Mouse (Mus musculus): ENCODE results near the gene Slc3a2. TPM values are rescaled to one million over a fixed set of nuclear protein-coding genes. Genes with fewer than 3 reads are reported as not detected.

Slc3a2 gene
- total and polyA plus RNA-seq, 3 experiments, result 269 to 478 (median 284) TPM

- in situ Hi-C loops (cut with MboI; ENCODE audit: low pct_ligation_motif_present, low pct_unique_long_range_greater_than_20kb, low sequenced_read_pairs), result no loop called here
- Histone ChIP-seq H3K4me2 (ENCODE audit: insufficient read depth, low read depth, poor library complexity, severe bottlenecking) (no peak overlapping the region), H3K4me1 (ENCODE audit: control insufficient read depth in 1 of 2, insufficient read depth in 2 of 2) (no peaks in the 10 kb centered on the region), H3K4me3 (replicated peaks in 1 of 3; ENCODE audit: low read depth in 2 of 3, low read length in 2 of 3, poor library complexity in 1 of 3) (no peak overlapping the region), H3K9me3 (replicated peaks; ENCODE audit: low read length) (no peaks in the 10 kb centered on the region), H3K9ac (ENCODE audit: insufficient read depth, low read depth) (no peak overlapping the region), H3K27ac (ENCODE audit: insufficient read depth, low read depth) (no peak overlapping the region), H3K27me3 (replicated peaks) (no peaks in the 10 kb centered on the region), H3K79me2 (replicated peaks; ENCODE audit: control insufficient read depth, extremely low read depth, insufficient read depth, poor library complexity, severe bottlenecking) (no peaks in the 10 kb centered on the region), H3K36me3 (replicated peaks in 1 of 2; ENCODE audit: control insufficient read depth in 1 of 2, insufficient read depth in 1 of 2, low read length in 1 of 2) (no peaks in the 10 kb centered on the region)
- TF ChIP-seq MYC (IDR thresholded peaks at IDR 0.05; ENCODE audit: low read depth, low read length) (no peak), KAT2A (IDR thresholded peaks at IDR 0.05; ENCODE audit: insufficient replicate concordance, low read length) (no peak), CTCF (conservative IDR thresholded peaks at IDR 0.05 in 1 of 2, IDR thresholded peaks at IDR 0.05 in 1 of 2; ENCODE audit: low read depth in 2 of 2, low read length in 2 of 2) (no peak), RCOR1 (conservative IDR thresholded peaks at IDR 0.05; ENCODE audit: low read depth, low read length) (no peak), MEF2A (IDR thresholded peaks at IDR 0.05; ENCODE audit: borderline replicate concordance, low read depth, low read length) (no peak), MAZ (IDR thresholded peaks at IDR 0.05; ENCODE audit: low read depth, low read length) (no peak), ZKSCAN1 (IDR thresholded peaks at IDR 0.05; ENCODE audit: borderline replicate concordance, low read depth, low read length) (no peak), NRF1 (IDR thresholded peaks at IDR 0.05; ENCODE audit: low read depth, low read length) (no peak), UBTF (IDR thresholded peaks at IDR 0.05; ENCODE audit: low read depth, low read length) (no peak), HCFC1 (IDR thresholded peaks at IDR 0.05; ENCODE audit: low read depth, low read length) (no peak), POLR2A (IDR thresholded peaks at IDR 0.05; ENCODE audit: low read depth, low read length) (no peak), ETS1 (conservative IDR thresholded peaks at IDR 0.05; ENCODE audit: low read depth, low read length) (no peak), TBP (conservative IDR thresholded peaks at IDR 0.05; ENCODE audit: low read depth, low read length) (no peak), JUN (IDR thresholded peaks at IDR 0.05; ENCODE audit: insufficient read depth, low read depth, low read length) (no peak), TCF12 (IDR thresholded peaks at IDR 0.05; ENCODE audit: low read depth, low read length) (no peak), SIN3A (IDR thresholded peaks at IDR 0.05; ENCODE audit: low read length) (no peak)
- no peak for DNase-seq (ENCODE audit: extremely low read depth)
- dilution Hi-C loops (cut with MboI; ENCODE audit: extremely low pct_ligation_motif_present, extremely low pct_unique_long_range_greater_than_20kb, low sequenced_read_pairs), result no loop called here
Observed at GRCm38 (mm10) chr19:8663911-8664421, 59.2 kb downstream of the Slc3a2 start.

GRCm38 (mm10) chr19:8663360-8663839, 59.8 kb downstream of the Slc3a2 start, which contains the start of gene Chrm1:
TSS of gene Chrm1 (plus strand) at chr19:8663789.
- Histone ChIP-seq H3K79me2 (replicated peaks; ENCODE audit: control insufficient read depth, extremely low read depth, insufficient read depth, poor library complexity, severe bottlenecking) (no peaks in the 10 kb centered on the region), H3K4me1 (ENCODE audit: control insufficient read depth in 1 of 2, insufficient read depth in 2 of 2) (no peaks in the 10 kb centered on the region), H3K4me2 (ENCODE audit: insufficient read depth, low read depth, poor library complexity, severe bottlenecking) (no peak within 1 kb of the TSS), H3K9ac (ENCODE audit: insufficient read depth, low read depth) (no peak within 1 kb of the TSS), H3K9me3 (replicated peaks; ENCODE audit: low read length) (no peaks in the 10 kb centered on the region), H3K27me3 (replicated peaks) (no peaks in the 10 kb centered on the region), H3K36me3 (replicated peaks in 1 of 2; ENCODE audit: control insufficient read depth in 1 of 2, insufficient read depth in 1 of 2, low read length in 1 of 2) (no peaks in the 10 kb centered on the region), H3K27ac (ENCODE audit: insufficient read depth, low read depth) (no peak within 1 kb of the TSS), H3K4me3 (replicated peaks in 1 of 3; ENCODE audit: low read depth in 2 of 3, low read length in 2 of 3, poor library complexity in 1 of 3) (no peak within 1 kb of the TSS)
- dilution Hi-C loops (cut with MboI; ENCODE audit: extremely low pct_ligation_motif_present, extremely low pct_unique_long_range_greater_than_20kb, low sequenced_read_pairs), result no loop called here
- in situ Hi-C loops (cut with MboI; ENCODE audit: low pct_ligation_motif_present, low pct_unique_long_range_greater_than_20kb, low sequenced_read_pairs), result no loop called here
- DNase-seq (ENCODE audit: extremely low read depth), result no peak
- no peak for TF ChIP-seq UBTF (IDR thresholded peaks at IDR 0.05; ENCODE audit: low read depth, low read length)
- no peak for TF ChIP-seq MXI1 (IDR thresholded peaks at IDR 0.05; ENCODE audit: low read depth, low read length)
- no peak for TF ChIP-seq GABPA (IDR thresholded peaks at IDR 0.05; ENCODE audit: insufficient replicate concordance, low read depth, low read length)

Data from CH12.LX (cell line).